Mouse (Mus musculus) activated CD4-positive, CD25-positive, alpha-beta regulatory T cell, adult 4 months (primary cell): ENCODE data around the gene Plppr3. TPM values are rescaled to one million over a fixed set of nuclear protein-coding genes. Genes with fewer than 3 reads are reported as not detected.
A peak's percentile ranks its signal among the peaks of the same experiment; 100 is the strongest.

Experiments
- ATAC-seq: one replicate; pipeline ENCODE4 v1.8.0; 2017
- polyA plus RNA-seq, 2 experiments: library from polyadenylated mRNA; unstranded; fragments of 100-300 nt; shearing (Covaris generic); gene quantifications; one replicate each; pipeline ENCODE4 v1.2.1; 2017

The Plppr3 gene
- polyA plus RNA-seq = 1 to 10 TPM; 1.6 to 2.1 TPM

GRCm38 (mm10) chr10:79874290-79874862 is at the start of gene Plppr3, which contains the start of gene Prtn3:
Gene Plppr3, minus strand, starts transcription at chr10:79874634.
Gene Prtn3, plus strand, starts transcription at chr10:79874476.
- no peak for ATAC-seq

- no peak for ATAC-seq
Observed at GRCm38 (mm10) chr10:79921572-79921971, 47.1 kb upstream of the Plppr3 start.

DNA sequence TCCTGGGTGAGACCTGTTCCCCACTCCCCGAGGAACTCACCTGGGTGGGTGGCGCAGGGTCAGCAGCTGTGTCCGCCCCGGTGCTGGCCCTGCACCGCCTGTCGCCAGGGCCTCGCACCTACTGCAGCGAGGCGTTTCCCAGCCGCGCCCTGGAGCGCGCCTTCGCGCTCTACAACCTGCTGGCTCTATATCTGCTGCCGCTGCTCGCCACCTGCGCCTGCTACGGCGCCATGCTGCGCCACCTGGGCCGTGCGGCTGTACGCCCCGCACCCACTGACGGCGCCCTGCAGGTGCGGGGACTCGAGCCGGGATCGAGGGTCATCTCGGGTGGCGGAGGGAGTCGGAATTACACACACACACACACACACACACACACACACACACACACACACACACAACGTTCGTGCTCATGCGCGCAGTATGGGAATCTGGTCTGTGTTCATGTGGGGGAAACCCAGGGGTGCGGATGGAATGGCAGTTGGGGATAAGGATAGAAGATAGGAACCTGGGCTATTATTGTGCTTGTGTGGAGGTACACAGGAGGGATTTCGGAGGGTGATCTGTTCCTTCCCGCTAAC is 46.6 kb upstream of the Plppr3 start, which contains the start of gene R3hdm4:
TSS of gene R3hdm4 (minus strand) at position 251 of the 578 bp plus-strand sequence.
- no peak for ATAC-seq

GRCm38 (mm10) chr10:79920056-79920890 is 45.8 kb upstream of the Plppr3 start:
- ATAC-seq = no peak

DNA sequence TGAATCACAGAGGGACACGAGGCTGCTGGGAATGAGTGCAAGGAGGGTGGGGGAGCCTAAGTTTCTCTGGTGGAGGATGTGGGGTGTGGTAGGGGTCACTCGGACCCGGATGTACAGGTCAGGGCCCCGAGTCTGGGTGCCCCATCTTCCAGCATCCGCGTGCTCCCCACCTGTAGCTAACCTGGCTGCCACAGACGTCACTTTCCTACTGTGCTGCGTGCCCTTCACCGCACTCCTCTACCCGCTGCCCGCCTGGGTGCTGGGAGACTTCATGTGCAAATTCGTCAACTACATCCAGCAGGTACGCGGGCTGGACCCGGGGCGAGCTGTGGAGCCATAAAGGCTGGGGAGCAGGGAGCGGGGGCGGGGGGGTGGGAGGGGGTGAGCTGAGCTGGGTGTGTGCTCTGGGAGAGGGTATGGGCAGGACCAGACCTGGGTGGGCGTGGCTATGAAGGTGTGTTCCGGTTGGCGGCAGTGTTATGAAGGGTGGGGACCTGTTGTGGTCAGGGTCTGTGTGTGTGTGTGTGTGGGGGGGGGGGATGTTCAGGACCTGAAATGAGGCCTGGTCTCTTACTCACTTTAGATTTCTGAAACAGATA is 44.9 kb upstream of the Plppr3 start:
- ATAC-seq = no peak

GRCm38 (mm10) chr10:79918231-79919078 is 44.0 kb upstream of the Plppr3 start:
- ATAC-seq = no peak

DNA sequence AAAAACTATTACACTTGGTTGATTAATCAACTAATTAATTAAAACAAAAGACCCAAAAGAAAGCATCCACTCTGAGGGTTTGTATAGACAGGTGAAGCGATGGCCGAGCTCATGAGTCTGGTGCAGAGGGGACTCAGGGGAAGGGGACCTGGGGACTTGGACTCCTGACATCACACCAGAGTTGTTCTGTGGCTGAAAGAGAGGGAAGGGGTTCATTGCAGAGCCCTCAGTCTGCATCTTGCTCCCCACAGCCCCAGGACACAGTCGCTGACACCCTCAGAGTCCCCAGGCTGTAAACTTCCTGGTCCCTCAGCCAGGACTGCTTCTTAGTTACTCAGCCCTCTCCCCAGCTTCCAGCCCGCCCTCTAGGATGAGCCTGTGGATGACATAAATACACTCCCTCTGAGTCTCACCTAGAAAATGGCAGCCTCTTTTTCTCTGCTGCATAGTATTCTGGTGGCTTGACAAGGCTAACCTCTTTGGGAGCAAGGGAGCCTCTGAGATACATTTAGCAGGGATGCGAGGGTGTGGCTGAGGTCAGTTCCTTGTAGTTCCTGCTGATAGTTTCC is 43.2 kb upstream of the Plppr3 start:
- ATAC-seq = no peak

- peak; percentile 87 for ATAC-seq
Observed at GRCm38 (mm10) chr10:79916808-79917531, 42.5 kb upstream of the Plppr3 start, which contains the start of gene Kiss1r. Gene Kiss1r, plus strand, starts transcription at chr10:79916971.

DNA sequence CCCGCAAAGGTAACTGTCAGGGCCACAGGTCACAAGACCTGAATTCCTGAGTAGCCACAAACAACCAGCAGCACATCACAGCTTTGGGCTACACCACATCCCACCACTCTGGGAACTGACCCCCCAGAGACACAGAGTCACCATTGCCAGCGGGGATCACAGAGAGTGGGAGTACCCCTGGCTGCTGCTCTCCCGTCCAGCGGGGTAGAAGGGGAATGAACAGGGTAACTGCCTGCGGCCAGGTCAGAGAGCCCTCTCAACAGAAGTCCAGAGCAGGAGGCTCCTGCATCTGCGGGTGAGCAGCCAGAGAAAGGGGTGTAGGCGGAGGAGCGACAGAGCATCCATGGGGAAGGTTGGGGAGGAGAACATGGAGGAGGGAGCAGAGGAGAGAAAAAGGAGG is 41.6 kb upstream of the Plppr3 start:
- no peak for ATAC-seq

DNA sequence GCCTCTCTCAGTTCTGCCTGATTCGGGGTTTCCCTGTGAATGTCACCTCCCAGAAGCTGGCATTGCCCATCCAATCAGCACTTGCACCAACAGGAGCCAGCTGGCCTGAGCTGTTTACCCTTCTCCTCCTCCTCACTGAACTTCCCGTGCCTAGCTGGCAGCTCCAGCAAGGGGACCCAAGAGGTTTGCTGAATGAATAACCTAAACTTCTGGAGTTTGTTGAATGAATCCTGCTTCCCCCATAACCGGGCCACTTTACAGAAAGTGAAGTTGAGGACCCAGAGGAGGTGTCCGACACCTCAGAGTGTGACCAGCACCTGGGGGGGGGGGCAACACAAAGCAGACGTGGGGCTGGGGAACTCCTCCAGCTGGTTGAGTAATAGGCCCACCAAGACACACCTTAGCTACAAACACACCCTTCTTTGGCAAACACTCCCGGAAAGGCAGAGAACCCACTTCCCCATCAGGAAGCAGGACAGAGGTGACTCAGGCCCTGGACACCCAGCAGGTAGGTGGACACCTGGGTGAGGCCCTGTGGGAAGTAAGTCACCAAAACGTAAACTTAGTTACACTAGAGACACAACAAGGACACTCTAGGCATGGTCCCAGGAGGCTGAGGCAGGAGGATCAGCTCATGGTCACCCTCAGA is 40.6 kb upstream of the Plppr3 start:
- ATAC-seq = no peak

- no peak for ATAC-seq
Observed at GRCm38 (mm10) chr10:79914131-79914947, 39.9 kb upstream of the Plppr3 start.

DNA sequence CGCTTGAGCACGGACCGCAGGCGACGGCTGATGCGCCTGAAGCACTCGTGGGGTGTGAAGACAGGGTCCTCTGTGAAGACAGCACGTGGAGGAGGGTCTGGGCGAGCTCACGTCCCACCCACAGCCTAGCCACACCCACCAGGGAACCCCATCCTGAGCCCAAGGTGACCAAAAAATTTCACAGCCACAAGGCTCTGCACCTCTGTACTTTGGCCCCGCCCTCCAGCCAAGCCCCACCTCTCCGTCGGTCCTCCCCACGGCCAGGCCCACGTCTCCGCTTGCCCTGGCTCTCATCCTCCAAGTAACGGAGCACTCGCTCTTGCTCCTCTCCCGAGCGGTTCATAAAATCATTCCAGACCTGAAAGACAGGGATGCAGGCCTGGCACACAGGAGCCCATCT is 38.0 kb upstream of the Plppr3 start:
- ATAC-seq = no peak

DNA sequence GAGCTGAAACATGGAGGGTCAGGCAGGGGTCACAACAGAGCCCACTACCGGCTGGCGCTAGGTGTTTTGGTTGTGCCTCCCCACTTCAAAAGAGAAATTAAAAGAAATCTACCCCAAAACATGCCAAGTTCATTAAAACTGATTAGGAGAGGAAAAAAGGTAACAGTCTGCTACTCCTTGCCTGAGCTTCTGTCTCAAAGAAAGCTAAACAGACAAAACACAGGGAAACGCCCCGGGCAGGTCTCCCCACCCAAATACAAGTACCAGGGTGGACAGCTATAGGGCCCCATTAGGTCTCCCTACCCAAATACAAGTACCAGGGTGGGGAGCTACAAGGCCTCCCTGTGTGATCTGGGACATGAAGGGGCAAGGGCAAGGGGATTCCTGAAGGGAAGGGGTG is 36.1 kb upstream of the Plppr3 start, which contains the start of gene Gm26602:
TSS of gene Gm26602 (plus strand) at position 301 of the 400 bp plus-strand sequence.
- ATAC-seq = no peak

- peak; percentile 27 for ATAC-seq
Observed at GRCm38 (mm10) chr10:79909092-79909922, 34.9 kb upstream of the Plppr3 start.

DNA sequence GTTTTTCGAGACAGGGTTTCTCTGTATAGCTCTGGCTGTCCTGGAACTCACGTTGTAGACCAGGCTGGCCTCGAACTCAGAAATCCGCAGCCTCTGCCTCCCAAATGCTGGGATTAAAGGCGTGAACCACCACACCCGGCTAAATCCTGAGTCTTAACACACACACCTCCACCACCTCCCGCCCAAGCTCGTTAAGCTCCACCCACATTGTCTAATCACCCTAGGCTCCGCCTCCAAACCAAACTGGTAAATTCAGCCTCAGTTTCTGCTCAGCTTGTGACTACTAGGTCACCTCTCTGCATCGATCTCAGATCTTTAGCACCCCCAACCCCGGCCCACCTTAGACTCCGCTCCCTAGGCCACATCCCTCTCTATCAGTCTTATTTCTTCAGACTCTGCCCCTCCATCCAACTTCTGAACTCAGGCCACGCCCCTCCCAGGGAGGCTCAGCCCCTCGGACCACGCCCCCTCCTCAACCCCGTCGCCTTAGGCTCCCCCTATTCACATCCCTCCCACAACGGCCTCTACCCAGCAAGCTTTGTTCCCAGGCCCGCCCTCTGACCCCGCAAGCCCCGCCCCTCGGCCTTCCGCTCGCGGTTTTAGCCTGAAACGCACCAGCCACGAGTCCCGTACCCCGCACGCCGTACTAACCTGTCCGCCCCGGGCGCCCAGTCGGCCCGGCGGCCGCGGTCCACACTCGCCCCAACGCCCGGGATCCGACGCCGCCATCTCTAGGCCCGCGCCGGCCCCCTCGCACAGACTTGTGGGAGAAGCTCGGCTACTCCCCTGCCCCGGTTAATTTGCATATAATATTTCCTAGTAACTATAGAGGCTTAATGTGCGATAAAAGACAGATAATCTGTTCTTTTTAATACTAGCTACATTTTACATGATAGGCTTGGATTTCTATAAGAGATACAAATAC is 34.0 kb upstream of the Plppr3 start, which contains the start of gene Med16:
TSS of gene Med16 (minus strand) at position 757 of the 925 bp plus-strand sequence.
- ATAC-seq = peak; percentile 91

- ATAC-seq = no peak
Observed at GRCm38 (mm10) chr10:79907415-79907814, 33.0 kb upstream of the Plppr3 start.

DNA sequence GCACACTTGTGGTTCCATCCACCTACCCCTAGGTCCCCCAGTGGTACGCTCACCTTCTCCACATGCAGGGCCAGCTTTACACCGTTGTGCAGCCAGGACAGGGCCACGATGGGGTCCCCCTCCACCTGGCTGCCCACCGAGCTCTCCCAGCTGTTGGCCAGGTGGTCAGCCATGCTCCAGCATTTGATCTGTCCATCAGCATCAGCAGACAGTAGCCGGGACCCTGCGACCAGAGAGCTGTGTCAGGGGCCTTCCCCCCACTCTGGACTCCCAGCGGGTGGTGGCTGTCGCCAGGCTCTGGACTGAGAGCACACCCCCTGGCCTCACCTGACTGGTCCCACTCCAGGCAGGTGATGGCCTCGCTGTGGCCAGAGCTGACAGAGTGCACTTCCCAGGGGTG is 32.3 kb upstream of the Plppr3 start:
- no peak for ATAC-seq
